Mouse (Mus musculus): ENCODE data around the gene Chchd1.
A peak's percentile ranks its signal among the peaks of the same experiment; 100 is the strongest.
"Not testable (repeated sequence)": the region's sequence is repeated elsewhere in the genome, so short reads cannot be mapped to it uniquely, and the experiment has no call there.

Chchd1 gene

GRCm38 (mm10) chr14:20689009-20689408 is 13.8 kb upstream of the Chchd1 start:
- DNase-seq (ENCODE audit: low spot score in 2 of 2) = no peak

- DNase-seq (ENCODE audit: low spot score in 2 of 2) = no peak
Measured at GRCm38 (mm10) chr14:20691772-20692171, 11.0 kb upstream of the Chchd1 start.

GRCm38 (mm10) chr14:20693589-20694101 is 9.2 kb upstream of the Chchd1 start:
- no peak for DNase-seq (ENCODE audit: low spot score in 2 of 2)

- no peak for DNase-seq (ENCODE audit: low spot score in 2 of 2)
Measured at GRCm38 (mm10) chr14:20694185-20694883, 8.5 kb upstream of the Chchd1 start.

GRCm38 (mm10) chr14:20694884-20695760 is 7.7 kb upstream of the Chchd1 start, which contains the start of gene Fut11:
Fut11 (plus strand) TSS chr14:20694968.
- DNase-seq (ENCODE audit: low spot score in 2 of 2) = peak; percentile 74 to 75

- no peak for DNase-seq (ENCODE audit: low spot score in 2 of 2)
Measured at GRCm38 (mm10) chr14:20695761-20696520, 6.9 kb upstream of the Chchd1 start.

- DNase-seq (ENCODE audit: low spot score in 2 of 2) = peak in 1 of 2 experiments; percentile 45
Measured at GRCm38 (mm10) chr14:20696986-20697385, 5.8 kb upstream of the Chchd1 start.

- DNase-seq (ENCODE audit: low spot score in 2 of 2) = no peak
Measured at GRCm38 (mm10) chr14:20698515-20698914, 4.3 kb upstream of the Chchd1 start.

- no peak for DNase-seq (ENCODE audit: low spot score in 2 of 2)
Measured at GRCm38 (mm10) chr14:20700362-20700761, 2.4 kb upstream of the Chchd1 start.

- no peak for DNase-seq (ENCODE audit: low spot score in 2 of 2)
Measured at GRCm38 (mm10) chr14:20701554-20701953, 1.3 kb upstream of the Chchd1 start.

GRCm38 (mm10) chr14:20702096-20702740 is 588 bp upstream of the Chchd1 start:
- DNase-seq (ENCODE audit: low spot score in 2 of 2) = no peak

- not testable (repeated sequence) for DNase-seq (ENCODE audit: low spot score in 2 of 2)
Measured at GRCm38 (mm10) chr14:20703461-20703860, 655 bp downstream of the Chchd1 start.

- DNase-seq (ENCODE audit: low spot score in 2 of 2) = peak; percentile 43 to 49
Measured at GRCm38 (mm10) chr14:20707201-20708190, 4.7 kb downstream of the Chchd1 start, which contains the start of gene Zswim8. Zswim8 (plus strand) TSS chr14:20707552.

- peak in 1 of 2 experiments; percentile 19 for DNase-seq (ENCODE audit: low spot score in 2 of 2)
Measured at GRCm38 (mm10) chr14:20708239-20708638, 5.4 kb downstream of the Chchd1 start.

GRCm38 (mm10) chr14:20713832-20714231 is 11.0 kb downstream of the Chchd1 start:
- DNase-seq (ENCODE audit: low spot score in 2 of 2) = no peak

GRCm38 (mm10) chr14:20718443-20718842 is 15.6 kb downstream of the Chchd1 start:
- no peak for DNase-seq (ENCODE audit: low spot score in 2 of 2)

GRCm38 (mm10) chr14:20719767-20720166 is 17.0 kb downstream of the Chchd1 start:
- no peak for DNase-seq (ENCODE audit: low spot score in 2 of 2)

GRCm38 (mm10) chr14:20721371-20721770 is 18.6 kb downstream of the Chchd1 start:
- DNase-seq (ENCODE audit: low spot score in 2 of 2) = no peak

GRCm38 (mm10) chr14:20723006-20723405 is 20.2 kb downstream of the Chchd1 start:
- no peak for DNase-seq (ENCODE audit: low spot score in 2 of 2)

GRCm38 (mm10) chr14:20724043-20724442 is 21.2 kb downstream of the Chchd1 start:
- DNase-seq (ENCODE audit: low spot score in 2 of 2) = peak; percentile 21 to 44

All from thymus, postnatal 10 days (tissue).